Mouse (Mus musculus) heart, embryonic 10.5 days (tissue): ENCODE data around the gene Grip2. TPM values are rescaled to one million over a fixed set of nuclear protein-coding genes. Genes with fewer than 3 reads are reported as not detected.

Source experiments
- DNase-seq: peaks from one replicate; pipeline ENCODE4 v3.0.0-alpha.2; 2017; ENCODE audit warnings: low spot score
- H3K27ac ChIP-seq: fragments of 300-500 bp; sonication (generic); 2 replicates; pipeline ENCODE4 v1.5.1; 2016; ENCODE audit warnings: mild to moderate bottlenecking
- H3K27me3 ChIP-seq: fragments of 300-500 bp; sonication (generic); 2 replicates; pipeline ENCODE4 v1.6.1; 2016; ENCODE audit warnings: mild to moderate bottlenecking; ENCODE audit not compliant: poor library complexity, insufficient read depth, severe bottlenecking
- H3K36me3 ChIP-seq: fragments of 300-500 bp; sonication (generic); 2 replicates; pipeline ENCODE4 v1.6.1; 2016; ENCODE audit warnings: mild to moderate bottlenecking, moderate library complexity
- H3K4me1 ChIP-seq: fragments of 300-500 bp; sonication (generic); 2 replicates; pipeline ENCODE4 v1.6.1; 2016; ENCODE audit warnings: mild to moderate bottlenecking
- H3K4me3 ChIP-seq: fragments of 300-500 bp; sonication (generic); 2 replicates; pipeline ENCODE4 v1.5.1; 2016; ENCODE audit warnings: mild to moderate bottlenecking, moderate library complexity
- H3K9me3 ChIP-seq: fragments of 300-500 bp; sonication (generic); 2 replicates; pipeline ENCODE4 v1.6.1; 2016; ENCODE audit warnings: mild to moderate bottlenecking, moderate library complexity
- WGBS: fragments of 180-500 bp; shearing (Covaris S2); methylation state at CpG from one replicate; pipeline ENCODE4 v1.1.7; 2016; 5-methylcytosine and 5-hydroxymethylcytosine counted together
- polyA plus RNA-seq: library from polyadenylated mRNA; unstranded; fragments of >200 nt; fragmentation: Nextera tagmentation; extraction: Ambion mirVana; gene quantifications from 2 replicates; pipeline ENCODE4 v1.2.1, GENCODE M21; 2016

The Grip2 gene
- polyA plus RNA-seq, 1 experiment from 2014 or later, result 5.6 TPM

DNA sequence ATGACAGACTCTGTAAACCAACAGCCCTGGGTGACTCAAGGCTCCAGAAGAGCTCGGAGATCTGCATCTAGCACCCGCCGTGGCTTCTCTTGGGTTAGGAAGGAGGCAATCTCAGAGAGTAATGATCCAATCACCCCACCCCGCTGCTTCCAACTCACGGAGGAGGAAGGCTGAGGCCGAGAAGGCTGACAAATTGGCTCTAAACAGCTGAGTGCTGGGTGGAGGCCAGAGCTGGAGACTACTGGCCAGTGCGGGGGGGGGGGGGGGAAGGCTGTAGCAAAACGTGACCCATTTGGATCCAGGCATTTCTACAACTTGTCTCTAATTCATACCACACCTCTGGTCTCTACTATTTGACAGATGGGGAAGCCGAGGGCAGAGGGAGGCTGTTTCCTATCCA is 47.8 kb downstream of the Grip2 start:
- DNase-seq, result no peak
- Histone ChIP-seq H3K36me3 (peaks cover 60% of the 10 kb centered on the region), H3K27ac (no peak overlapping the region), H3K4me1 (peaks cover 16% of the 10 kb centered on the region), H3K4me3 (no peak overlapping the region), H3K27me3 (peaks cover 14% of the 10 kb centered on the region), H3K9me3 (no peaks in the 10 kb centered on the region)
- WGBS, result 64% methylated on average over 9 of the region's 9 CpGs

DNA sequence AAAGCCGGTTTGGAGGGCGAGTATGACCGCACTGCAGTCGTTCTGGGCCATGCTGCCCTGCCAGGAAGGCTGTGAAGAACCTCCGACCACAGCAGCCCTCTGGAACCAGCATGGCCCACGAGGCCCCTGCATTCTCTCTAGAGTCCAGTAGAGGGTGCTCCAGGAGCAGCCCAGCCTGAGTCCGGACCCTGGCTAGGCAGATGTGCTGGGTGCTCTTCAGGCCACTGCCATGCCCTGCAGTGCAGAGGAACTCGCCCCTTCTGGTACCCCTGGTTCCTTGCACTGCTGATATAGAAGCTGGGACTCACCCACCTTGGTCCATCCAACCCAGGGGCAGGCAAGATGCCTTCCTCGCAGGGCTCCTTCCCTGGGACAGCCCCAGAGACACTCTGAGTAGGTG is 50.5 kb downstream of the Grip2 start:
- WGBS, result 14% methylated on average over 9 of the region's 9 CpGs

DNA sequence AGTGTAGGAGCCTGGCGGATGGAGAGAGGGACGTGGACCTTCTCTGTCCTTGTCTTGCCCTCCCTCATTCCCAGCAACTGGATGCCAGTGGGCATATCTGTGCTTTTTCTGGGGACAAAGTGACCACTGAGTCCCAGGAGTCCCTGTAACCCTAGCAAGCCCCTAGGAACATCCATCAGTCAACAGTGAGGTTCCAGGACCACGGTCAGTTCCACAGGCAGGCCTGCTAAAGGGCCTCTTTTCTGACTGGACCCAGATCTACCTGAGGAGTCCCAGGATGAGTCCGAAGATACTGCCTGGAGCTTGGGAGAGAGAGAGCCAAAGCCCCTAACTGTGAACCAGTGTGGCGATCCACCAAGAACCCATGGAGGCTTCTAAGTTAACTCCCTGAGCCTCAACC is 53.1 kb downstream of the Grip2 start:
- no peak for DNase-seq
- H3K36me3 ChIP-seq, result peaks cover 56% of the 10 kb centered on the region

More for the DNA sequence above, 50.5 kb downstream of the Grip2 start:
- H3K36me3 ChIP-seq, result peaks cover 64% of the 10 kb centered on the region
- no peak overlapping the region for H3K4me3 ChIP-seq
- DNase-seq, result no peak
- H3K9me3 ChIP-seq, result no peaks in the 10 kb centered on the region; the same call in 1 of the 2 replicates
- H3K4me1 ChIP-seq, result peaks cover 6% of the 10 kb centered on the region
- no peak overlapping the region for H3K27ac ChIP-seq
- peaks cover 18% of the 10 kb centered on the region for H3K27me3 ChIP-seq

DNA sequence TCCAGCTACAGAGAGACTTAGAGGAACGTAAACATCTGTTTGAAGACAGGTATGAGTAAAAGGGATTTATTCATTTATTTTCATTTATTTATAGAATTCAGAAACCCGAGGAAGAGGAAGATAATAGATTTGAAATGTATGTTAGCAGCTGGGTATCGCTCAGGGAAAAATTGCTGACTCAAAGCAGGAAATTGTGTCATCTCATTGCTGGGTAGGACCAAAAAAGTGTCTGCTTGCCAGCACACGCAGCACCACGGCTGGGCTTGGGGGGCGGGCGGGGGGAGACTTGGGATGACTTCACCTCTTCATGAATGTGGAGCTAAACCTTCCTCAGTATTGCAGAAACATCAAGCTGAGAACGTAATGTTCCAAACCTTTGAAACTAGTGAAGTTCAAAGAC is 59.5 kb downstream of the Grip2 start:
- no peak overlapping the region for H3K4me3 ChIP-seq
- 85% methylated on average over 8 of the region's 8 CpGs for WGBS
- H3K27ac ChIP-seq, result no peak overlapping the region
- peaks cover 51% of the 10 kb centered on the region for H3K36me3 ChIP-seq
- H3K27me3 ChIP-seq, result no peaks in the 10 kb centered on the region
- no peaks in the 10 kb centered on the region for H3K4me1 ChIP-seq
- no peak for DNase-seq
- no peaks in the 10 kb centered on the region; the same call in 1 of the 2 replicates for H3K9me3 ChIP-seq

More for the DNA sequence above, 53.1 kb downstream of the Grip2 start:
- WGBS, result 70% methylated on average over 5 of the region's 5 CpGs
- Histone ChIP-seq H3K27me3 (peaks cover 15% of the 10 kb centered on the region), H3K27ac (no peak overlapping the region), H3K4me3 (no peak overlapping the region), H3K9me3 (no peaks in the 10 kb centered on the region; the same call in 1 of the 2 replicates), H3K4me1 (peaks cover 6% of the 10 kb centered on the region)

DNA sequence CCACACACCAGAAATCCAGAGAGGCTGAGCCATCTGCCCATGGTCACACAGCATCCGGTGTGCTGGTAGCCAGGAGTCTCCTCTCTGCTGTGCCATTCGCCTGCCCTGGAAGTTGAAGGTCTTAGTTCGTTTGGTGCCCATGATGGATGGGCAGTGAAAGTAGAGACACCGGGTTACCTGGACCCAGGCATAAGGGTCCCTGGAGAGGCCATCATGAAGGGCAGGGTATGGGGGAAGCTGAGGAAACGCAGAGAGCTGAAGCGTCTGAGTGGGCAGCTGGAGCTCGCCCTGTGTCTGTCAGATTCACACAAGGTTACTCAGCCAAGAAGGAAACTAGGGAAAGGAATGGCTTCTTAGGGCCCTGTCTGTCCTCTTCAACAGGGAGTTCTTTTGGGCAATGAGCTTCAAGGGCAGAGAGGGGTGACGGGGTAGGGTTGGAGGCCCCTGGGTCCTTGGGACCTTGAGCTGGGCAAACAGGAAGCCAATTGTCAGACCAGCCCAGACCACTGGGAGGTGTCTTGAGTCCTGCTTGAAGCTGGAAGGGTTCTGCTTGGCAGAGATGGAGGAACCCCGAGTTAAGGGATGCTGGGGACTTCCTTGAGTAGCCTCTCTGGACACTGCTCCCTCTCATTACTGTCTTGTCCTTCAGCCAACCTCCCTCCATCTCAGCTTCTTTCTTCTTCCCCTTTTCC is 64.9 kb downstream of the Grip2 start:
- no peak for DNase-seq
- H3K4me1 ChIP-seq, result no peaks in the 10 kb centered on the region
- H3K27me3 ChIP-seq, result no peaks in the 10 kb centered on the region
- 76% methylated on average over 9 of the region's 9 CpGs for WGBS
- H3K36me3 ChIP-seq, result peaks cover 69% of the 10 kb centered on the region
- no peak overlapping the region for H3K4me3 ChIP-seq
- no peak overlapping the region for H3K27ac ChIP-seq
- H3K9me3 ChIP-seq, result no peaks in the 10 kb centered on the region

DNA sequence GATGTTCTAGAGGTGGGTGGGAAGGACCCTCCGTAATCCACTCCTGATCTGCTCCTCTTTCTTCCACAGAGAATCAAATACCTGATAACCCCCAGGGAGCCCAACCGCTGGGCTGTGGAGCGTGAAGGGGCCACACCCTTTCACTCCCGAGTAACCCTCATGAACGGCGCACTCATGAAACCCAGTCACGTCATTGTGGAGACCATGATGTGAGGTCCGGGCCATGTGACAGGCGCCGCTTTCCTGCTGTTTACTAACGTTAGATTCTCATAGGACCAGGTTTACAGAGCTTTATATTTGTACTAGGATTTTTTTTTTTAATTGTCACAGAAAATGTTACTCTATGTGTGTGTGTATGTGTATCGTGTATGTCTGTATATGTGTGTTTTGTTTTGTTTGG is 72.2 kb downstream of the Grip2 start:
- Histone ChIP-seq H3K27me3 (no peaks in the 10 kb centered on the region), H3K9me3 (no peaks in the 10 kb centered on the region), H3K27ac (no peak overlapping the region), H3K4me1 (peaks cover 7% of the 10 kb centered on the region; the same call in 1 of the 2 replicates), H3K4me3 (no peak overlapping the region), H3K36me3 (peaks cover 91% of the 10 kb centered on the region)
- 84% methylated on average over 12 of the region's 12 CpGs for WGBS
- DNase-seq, result no peak

DNA sequence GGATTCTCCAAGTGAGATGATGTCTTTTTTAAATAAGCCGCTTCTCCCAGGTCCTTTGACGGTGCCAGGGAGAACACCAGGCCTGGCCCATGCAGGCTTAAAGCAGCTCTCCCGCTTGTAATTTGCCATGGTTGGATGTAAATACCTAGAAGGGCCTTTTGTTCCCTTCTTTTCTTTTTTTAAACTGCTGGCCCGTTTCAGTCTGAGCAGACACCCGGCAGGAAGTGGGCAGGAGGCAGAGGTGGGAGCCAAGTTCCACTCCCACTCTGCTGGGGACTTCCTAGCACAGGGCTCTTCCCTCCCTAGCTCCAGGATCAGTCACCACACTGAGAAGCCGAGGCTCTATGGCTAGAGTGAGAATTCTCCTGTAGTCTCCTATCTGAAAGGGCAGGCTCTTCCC is 73.0 kb downstream of the Grip2 start:
- H3K9me3 ChIP-seq, result no peaks in the 10 kb centered on the region
- no peak overlapping the region for H3K4me3 ChIP-seq
- no peak for DNase-seq
- no peaks in the 10 kb centered on the region for H3K27me3 ChIP-seq
- H3K4me1 ChIP-seq, result peaks cover 7% of the 10 kb centered on the region; the same call in 1 of the 2 replicates
- H3K27ac ChIP-seq, result no peak overlapping the region
- peaks cover 91% of the 10 kb centered on the region for H3K36me3 ChIP-seq
- 70% methylated on average over 6 of the region's 6 CpGs for WGBS

DNA sequence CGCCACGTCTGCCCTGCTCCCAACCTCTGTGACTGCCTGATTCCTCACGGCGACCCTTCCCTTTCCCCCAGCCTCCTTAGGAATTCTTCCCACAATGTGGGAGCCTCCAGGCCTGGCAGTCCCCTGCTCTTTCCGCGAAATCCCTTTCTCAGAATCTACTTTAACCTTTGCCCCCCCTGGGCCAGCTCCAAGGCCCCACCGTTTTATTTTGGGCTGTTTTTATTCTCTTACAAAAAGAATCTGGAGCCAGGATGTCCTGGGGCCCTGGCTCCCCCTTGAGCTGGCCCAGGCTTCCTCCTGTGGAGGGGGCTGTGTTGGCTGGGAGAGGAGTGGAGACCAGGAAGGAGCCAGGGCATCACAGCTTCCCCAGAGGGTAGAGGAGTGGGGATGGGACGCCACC is 74.2 kb downstream of the Grip2 start:
- 69% methylated on average over 8 of the region's 8 CpGs for WGBS
- H3K9me3 ChIP-seq, result no peaks in the 10 kb centered on the region
- DNase-seq, result no peak
- H3K27me3 ChIP-seq, result no peaks in the 10 kb centered on the region
- no peak overlapping the region for H3K27ac ChIP-seq
- H3K4me3 ChIP-seq, result no peak overlapping the region
- peaks cover 7% of the 10 kb centered on the region; the same call in 1 of the 2 replicates for H3K4me1 ChIP-seq
- peaks cover 94% of the 10 kb centered on the region for H3K36me3 ChIP-seq

DNA sequence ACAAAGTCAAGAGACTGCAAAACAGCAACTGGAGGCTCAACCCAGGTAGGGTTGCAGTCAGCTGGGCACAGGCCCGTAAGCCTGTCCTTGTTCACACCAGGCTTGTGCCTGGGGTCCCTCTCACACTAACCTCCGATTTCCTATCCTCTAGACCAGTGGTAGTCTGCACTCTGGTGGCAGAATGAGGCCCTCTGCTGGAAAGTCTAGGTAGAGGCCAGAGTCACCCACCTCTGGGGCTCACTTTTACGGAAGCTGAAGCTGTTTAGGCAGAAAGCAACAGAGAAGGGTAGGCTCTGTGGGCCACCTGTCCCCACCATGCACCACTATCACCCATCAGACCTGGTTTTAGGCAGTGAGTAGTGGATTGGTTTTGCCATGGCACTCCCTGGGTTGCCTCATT is 76.1 kb downstream of the Grip2 start:
- Histone ChIP-seq H3K9me3 (no peaks in the 10 kb centered on the region), H3K36me3 (peaks cover 93% of the 10 kb centered on the region), H3K4me3 (no peak overlapping the region), H3K27me3 (no peaks in the 10 kb centered on the region), H3K27ac (no peak overlapping the region), H3K4me1 (peaks cover 7% of the 10 kb centered on the region; the same call in 1 of the 2 replicates)
- DNase-seq, result no peak
- WGBS, result 72% methylated on average over 3 of the region's 3 CpGs

DNA sequence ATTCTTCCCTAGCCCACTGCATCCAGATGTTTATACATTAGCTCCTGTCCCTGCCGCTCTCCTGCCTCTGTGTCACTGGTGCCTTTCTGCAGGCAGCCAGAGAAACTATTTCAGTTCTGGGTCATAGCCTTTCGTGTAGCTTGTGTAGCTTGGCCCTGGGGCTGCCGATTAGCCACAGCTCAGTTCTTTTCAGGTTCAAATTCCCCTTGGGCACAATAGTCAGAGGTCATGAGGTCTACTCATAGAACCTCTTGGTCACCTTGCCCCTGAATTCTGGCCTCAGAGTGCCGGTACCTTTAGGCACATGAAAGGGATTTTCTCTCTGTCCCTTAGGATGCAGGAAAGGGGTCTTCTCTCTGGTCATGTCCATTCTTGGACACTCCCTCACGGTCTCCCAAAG is 80.3 kb downstream of the Grip2 start:
- DNase-seq, result no peak
- H3K27ac ChIP-seq, result no peak overlapping the region
- WGBS, result 85% methylated on average over 5 of the region's 5 CpGs
- peaks cover 86% of the 10 kb centered on the region for H3K36me3 ChIP-seq
- H3K27me3 ChIP-seq, result no peaks in the 10 kb centered on the region
- no peaks in the 10 kb centered on the region for H3K9me3 ChIP-seq
- no peak overlapping the region for H3K4me3 ChIP-seq
- H3K4me1 ChIP-seq, result 0 out of 2 replicates have a peak, but pooled peaks cover 4% of the 10 kb centered on the region

DNA sequence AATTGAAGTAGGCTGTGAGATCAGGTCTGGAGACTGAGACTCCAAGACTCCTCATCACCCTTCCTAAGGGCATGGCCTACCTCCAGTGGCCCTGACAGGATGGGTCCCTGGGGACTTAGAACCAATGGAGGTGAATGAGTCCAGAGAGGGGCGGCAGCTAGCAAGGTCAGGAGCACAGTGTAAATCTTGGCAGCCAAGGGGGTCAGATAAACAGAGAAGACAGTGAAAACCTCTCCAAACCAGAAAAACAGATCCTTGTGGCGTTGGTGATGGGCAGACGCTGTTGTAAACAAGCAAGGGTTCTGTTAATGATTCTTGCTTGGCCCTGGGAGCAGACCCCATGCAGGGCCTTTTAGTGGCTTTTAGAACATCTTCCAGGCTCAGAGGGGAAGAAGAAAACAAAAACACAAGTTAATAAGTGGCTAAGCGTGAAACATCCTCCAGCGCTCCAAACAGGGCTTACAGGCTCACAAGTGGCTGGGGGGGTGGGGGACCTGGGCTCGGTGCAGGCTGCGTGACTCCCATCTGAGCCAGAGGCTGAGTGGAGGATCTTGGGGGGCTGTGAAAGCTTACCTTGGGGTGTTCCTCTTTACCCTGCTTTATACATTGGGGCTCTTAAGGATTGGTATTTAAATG is 81.0 kb downstream of the Grip2 start:
- Histone ChIP-seq H3K36me3 (peaks cover 86% of the 10 kb centered on the region), H3K9me3 (no peaks in the 10 kb centered on the region), H3K27me3 (no peaks in the 10 kb centered on the region), H3K4me3 (no peak overlapping the region), H3K4me1 (0 out of 2 replicates have a peak, but pooled peaks cover 4% of the 10 kb centered on the region), H3K27ac (no peak overlapping the region)
- DNase-seq, result no peak
- 70% methylated on average over 7 of the region's 7 CpGs for WGBS

DNA sequence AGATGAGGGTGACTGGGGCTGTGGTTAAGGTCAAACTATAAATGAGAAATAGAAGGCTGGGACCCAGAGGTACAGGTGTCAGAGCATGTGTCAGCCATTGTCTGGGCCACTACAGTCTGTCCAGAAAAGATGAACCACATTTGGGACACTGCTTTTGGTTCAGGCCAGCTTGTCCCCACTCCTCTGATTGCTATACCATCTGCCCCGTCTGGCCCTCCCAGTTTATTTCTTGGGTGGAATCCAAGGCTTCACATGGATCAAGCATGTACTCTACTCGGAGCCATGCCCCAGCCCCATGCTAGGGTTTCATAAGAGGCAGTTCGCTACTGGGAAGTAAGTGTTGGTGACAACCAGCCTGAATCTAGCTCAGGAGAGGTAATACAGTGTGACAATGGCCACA is 81.8 kb downstream of the Grip2 start:
- H3K36me3 ChIP-seq, result peaks cover 86% of the 10 kb centered on the region
- H3K4me3 ChIP-seq, result no peak overlapping the region
- H3K9me3 ChIP-seq, result no peaks in the 10 kb centered on the region
- no peak for DNase-seq
- no peaks in the 10 kb centered on the region for H3K27me3 ChIP-seq
- no peak overlapping the region for H3K27ac ChIP-seq
- H3K4me1 ChIP-seq, result 0 out of 2 replicates have a peak, but pooled peaks cover 4% of the 10 kb centered on the region
- 86% methylated on average over 3 of the region's 3 CpGs for WGBS

DNA sequence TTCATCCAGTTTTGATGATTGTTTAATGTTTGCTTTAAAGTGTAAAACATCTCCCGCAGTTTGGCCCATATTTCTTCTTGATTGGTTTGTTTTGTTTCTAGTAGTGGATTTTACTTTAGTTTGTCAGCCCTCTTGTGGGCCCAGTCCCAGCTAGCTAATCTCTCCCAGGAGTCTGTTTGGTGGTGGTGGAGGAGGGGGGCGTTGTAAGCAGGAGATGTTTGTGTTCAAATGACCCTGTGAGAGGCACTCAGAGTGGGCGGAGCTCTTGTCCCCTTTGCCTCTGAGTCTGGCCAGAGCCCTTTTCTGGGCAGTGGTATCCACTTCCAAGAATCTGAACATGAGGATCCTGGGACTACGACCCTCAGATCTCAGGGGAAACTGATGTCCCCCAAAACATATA is 83.2 kb downstream of the Grip2 start:
- Histone ChIP-seq H3K27me3 (no peaks in the 10 kb centered on the region), H3K36me3 (peaks cover 85% of the 10 kb centered on the region), H3K9me3 (no peaks in the 10 kb centered on the region), H3K4me3 (no peak overlapping the region), H3K4me1 (0 out of 2 replicates have a peak, but pooled peaks cover 4% of the 10 kb centered on the region), H3K27ac (no peak overlapping the region)
- WGBS, result 57% methylated on average over 4 of the region's 4 CpGs
- no peak for DNase-seq
